Mouse (Mus musculus) heart, embryonic 16.5 days (tissue): ENCODE results near the gene Heca. TPM values are rescaled to one million over a fixed set of nuclear protein-coding genes. Genes with fewer than 3 reads are reported as not detected.

ENCODE experiments used
- ATAC-seq: fragments of 200-750 bp; cut with Nextera tagmentation; replicated peaks from 2 replicates; pipeline ENCODE4 v1.8.0; 2017; ENCODE audit warnings: moderate number of reproducible peaks; ENCODE audit not compliant: insufficient read depth, low FRiP score; ENCODE audit errors: extremely low read depth
- H3K27ac ChIP-seq: fragments of 300-500 bp; sonication (generic); 2 replicates; pipeline ENCODE4 v1.5.1; 2014; ENCODE audit warnings: mild to moderate bottlenecking, low read length, control low read depth, moderate library complexity
- H3K27me3 ChIP-seq: fragments of 300-500 bp; sonication (generic); 2 replicates; pipeline ENCODE4 v1.6.1; 2014; ENCODE audit warnings: low read length, mixed read lengths; ENCODE audit not compliant: control insufficient read depth, insufficient read depth
- H3K36me3 ChIP-seq: fragments of 300-500 bp; sonication (generic); 2 replicates; pipeline ENCODE4 v1.6.1; 2014; ENCODE audit not compliant: control insufficient read depth, insufficient read depth
- H3K4me1 ChIP-seq: fragments of 300-500 bp; sonication (generic); 2 replicates; pipeline ENCODE4 v1.6.1; 2014; ENCODE audit warnings: low read length, mixed read lengths; ENCODE audit not compliant: control insufficient read depth, insufficient read depth
- H3K4me2 ChIP-seq: fragments of 300-500 bp; sonication (generic); 2 replicates; pipeline ENCODE4 v1.6.1; 2014; ENCODE audit warnings: low read depth, mild to moderate bottlenecking, control low read depth, low read length
- H3K4me3 ChIP-seq: fragments of 300-500 bp; sonication (generic); 2 replicates; pipeline ENCODE4 v1.5.1; 2014; ENCODE audit warnings: mild to moderate bottlenecking, control low read depth, low read length
- H3K9ac ChIP-seq: fragments of 300-500 bp; sonication (generic); 2 replicates; pipeline ENCODE4 v1.6.1; 2014; ENCODE audit warnings: low read length, control low read depth
- H3K9me3 ChIP-seq: fragments of 300-500 bp; sonication (generic); replicated peaks from 2 replicates; pipeline ENCODE4 v1.6.1; 2016; ENCODE audit warnings: low read length; ENCODE audit not compliant: control insufficient read depth
- WGBS: fragments of 180-500 bp; shearing (Covaris S2); extraction: QIAGEN DNeasy Blood & Tissue Kit; methylation state at CpG from one replicate; pipeline ENCODE4 v1.1.7; 2014; 5-methylcytosine and 5-hydroxymethylcytosine counted together
- polyA plus RNA-seq: library from polyadenylated mRNA; unstranded; fragments of >200 nt; fragmentation: Nextera tagmentation; extraction: Ambion mirVana; gene quantifications from 2 replicates; pipeline ENCODE4 v1.2.1, GENCODE M21; 2015

Heca gene
- polyA plus RNA-seq, 1 experiment from 2014 or later, result 5.4 TPM

DNA sequence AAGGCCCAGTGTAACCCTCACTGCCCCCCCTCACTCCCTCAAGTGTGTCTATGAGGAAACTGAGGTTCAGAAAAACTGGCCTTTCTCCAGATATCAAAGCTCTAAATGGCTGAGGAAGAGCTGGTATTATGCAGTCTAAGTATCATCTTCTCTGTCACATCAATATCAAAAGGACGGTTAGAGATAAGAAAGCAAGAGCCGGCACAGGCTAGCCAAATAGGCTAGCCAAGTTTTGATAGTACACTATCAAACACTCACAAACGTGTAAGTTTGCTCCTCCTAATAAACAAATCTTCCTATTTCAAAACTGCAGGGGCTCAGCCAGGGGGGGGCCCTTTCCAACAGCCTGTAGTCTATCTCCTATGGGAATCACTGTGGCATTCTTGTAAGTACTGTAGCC, 1.8 kb downstream of the Heca start:
- Histone ChIP-seq H3K4me1 (peaks cover 11% of the 10 kb centered on the region), H3K4me3 (peak overlapping the region; percentile 50), H3K9ac (peak overlapping the region; percentile 65), H3K27ac (peak overlapping the region; percentile 13; the same call in 1 of the 2 replicates), H3K36me3 (no peaks in the 10 kb centered on the region), H3K9me3 (no peaks in the 10 kb centered on the region), H3K27me3 (no peaks in the 10 kb centered on the region), H3K4me2 (peak overlapping the region; percentile 72)
- no peak for ATAC-seq
- 15% methylated on average over 3 of the region's 3 CpGs for whole genome bisulfite sequencing

DNA sequence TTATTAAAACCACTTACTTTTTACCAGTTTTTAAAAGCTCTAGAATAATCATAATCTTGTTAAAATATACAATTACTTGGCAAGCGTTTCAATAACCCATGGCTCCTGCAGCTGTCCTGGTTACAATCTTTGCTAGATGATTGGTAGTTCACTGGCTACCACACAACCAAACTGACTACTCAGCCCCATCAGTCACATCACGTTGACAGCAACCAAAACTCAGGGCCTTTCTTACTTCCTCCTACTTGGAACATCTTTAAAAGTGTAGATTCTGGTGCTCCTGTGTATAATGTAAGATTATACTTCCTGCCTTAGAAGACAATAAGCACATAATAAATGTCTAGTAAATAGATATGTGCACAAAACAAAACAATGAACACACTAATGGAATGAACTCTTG, 14.2 kb downstream of the Heca start:
- no peak overlapping the region for H3K4me2 ChIP-seq
- ATAC-seq, result no peak
- 68% methylated on average over 2 of the region's 2 CpGs for WGBS

DNA sequence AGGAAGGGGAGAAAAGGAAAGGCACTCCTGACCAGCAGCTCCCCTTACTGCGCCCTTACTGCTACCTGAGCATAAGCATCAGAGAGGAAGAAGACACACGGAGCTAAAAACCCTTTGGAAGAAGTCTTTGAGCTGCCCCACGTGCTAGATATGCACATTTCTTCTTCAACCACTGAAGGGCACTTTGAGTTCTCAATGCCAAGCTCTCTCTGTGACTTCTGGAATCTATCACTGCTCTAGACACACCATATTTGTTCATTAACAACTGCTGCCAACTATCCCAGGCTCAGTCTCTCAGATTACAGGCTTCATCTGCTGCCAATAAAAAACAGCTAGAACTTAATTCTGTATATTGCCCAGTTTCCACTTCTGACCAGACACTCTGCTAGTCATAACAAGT, 15.7 kb downstream of the Heca start:
- no peak overlapping the region for H3K4me3 ChIP-seq
- peaks cover 35% of the 10 kb centered on the region for H3K4me1 ChIP-seq
- 34% methylated on average over 3 of the region's 3 CpGs for WGBS
- H3K9me3 ChIP-seq, result no peaks in the 10 kb centered on the region
- H3K4me2 ChIP-seq, result peak overlapping the region; percentile 46
- H3K27me3 ChIP-seq, result no peaks in the 10 kb centered on the region
- H3K27ac ChIP-seq, result peak overlapping the region; percentile 97
- ATAC-seq, result peak; percentile 80
- no peaks in the 10 kb centered on the region for H3K36me3 ChIP-seq
- H3K9ac ChIP-seq, result no peak overlapping the region

More for the DNA sequence above, 14.2 kb downstream of the Heca start:
- no peak overlapping the region for H3K9ac ChIP-seq
- no peaks in the 10 kb centered on the region for H3K36me3 ChIP-seq
- no peak overlapping the region for H3K27ac ChIP-seq
- H3K4me1 ChIP-seq, result peaks cover 30% of the 10 kb centered on the region
- H3K4me3 ChIP-seq, result no peak overlapping the region
- H3K27me3 ChIP-seq, result no peaks in the 10 kb centered on the region
- H3K9me3 ChIP-seq, result no peaks in the 10 kb centered on the region

DNA sequence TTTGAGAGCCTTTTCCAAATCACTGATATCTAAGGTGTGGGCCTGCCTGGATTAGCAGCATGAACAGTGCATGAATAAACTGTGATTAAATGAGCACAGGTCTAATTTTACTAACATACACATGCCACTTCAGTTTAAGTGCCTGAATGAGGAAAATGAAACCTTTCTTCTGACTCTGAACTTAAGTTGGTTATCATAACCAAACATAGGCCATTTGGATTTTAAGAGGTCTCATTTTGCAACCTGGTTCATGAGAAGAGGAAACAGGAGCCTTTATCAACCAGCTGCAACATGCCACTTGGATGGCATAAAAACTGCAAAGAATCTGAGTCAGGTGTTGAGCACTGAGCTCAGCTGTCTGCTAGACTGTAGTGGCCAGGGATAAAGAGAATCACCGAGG, 16.7 kb downstream of the Heca start:
- Histone ChIP-seq H3K4me3 (no peak overlapping the region), H3K27me3 (no peaks in the 10 kb centered on the region), H3K4me1 (peaks cover 35% of the 10 kb centered on the region), H3K27ac (peak overlapping the region; percentile 94), H3K4me2 (peak overlapping the region; percentile 24; the same call in 1 of the 2 replicates), H3K9ac (peak overlapping the region; percentile 25; the same call in 1 of the 2 replicates), H3K9me3 (no peaks in the 10 kb centered on the region), H3K36me3 (no peaks in the 10 kb centered on the region)
- ATAC-seq, result no peak
- WGBS, result 26% methylated on average over 1 of the region's 1 CpGs

DNA sequence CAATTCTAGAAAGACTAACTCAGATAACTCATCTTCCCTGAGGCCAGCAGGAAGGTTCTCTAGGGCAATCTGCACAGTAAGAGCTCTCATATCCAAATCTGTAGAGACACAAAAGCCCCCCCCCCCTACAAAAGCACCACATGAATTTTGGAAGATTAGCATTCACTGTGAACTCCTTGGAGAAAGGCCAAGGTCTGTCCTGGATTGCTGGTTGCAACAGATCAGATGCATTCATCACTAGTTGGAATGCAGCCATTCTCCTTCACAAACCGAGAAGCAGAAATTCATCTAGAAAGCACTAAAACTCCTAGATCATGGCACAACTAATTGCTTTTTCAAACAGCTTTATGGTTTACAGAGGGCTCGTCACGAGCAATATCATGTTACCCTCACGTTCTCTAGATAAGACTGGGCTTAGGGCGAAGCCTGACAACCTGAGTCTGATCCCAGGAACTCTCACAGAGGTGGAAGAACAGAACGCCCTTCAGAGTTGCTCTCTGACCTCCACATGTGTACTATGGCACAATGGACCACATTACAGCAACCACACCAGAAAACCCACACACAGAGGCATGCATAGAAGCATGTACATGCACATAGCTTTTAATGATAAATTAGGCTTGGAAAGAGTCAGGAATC, 17.3 kb downstream of the Heca start:
- Histone ChIP-seq H3K9me3 (no peaks in the 10 kb centered on the region), H3K4me2 (peak overlapping the region; percentile 24), H3K27ac (peak overlapping the region; percentile 94), H3K4me1 (peaks cover 35% of the 10 kb centered on the region), H3K4me3 (no peak overlapping the region), H3K27me3 (no peaks in the 10 kb centered on the region), H3K9ac (0 out of 2 replicates have a peak overlapping the region, but pooled peaks have one; percentile 8), H3K36me3 (no peaks in the 10 kb centered on the region)
- 21% methylated on average over 6 of the region's 6 CpGs for WGBS
- peak; percentile 70 for ATAC-seq

DNA sequence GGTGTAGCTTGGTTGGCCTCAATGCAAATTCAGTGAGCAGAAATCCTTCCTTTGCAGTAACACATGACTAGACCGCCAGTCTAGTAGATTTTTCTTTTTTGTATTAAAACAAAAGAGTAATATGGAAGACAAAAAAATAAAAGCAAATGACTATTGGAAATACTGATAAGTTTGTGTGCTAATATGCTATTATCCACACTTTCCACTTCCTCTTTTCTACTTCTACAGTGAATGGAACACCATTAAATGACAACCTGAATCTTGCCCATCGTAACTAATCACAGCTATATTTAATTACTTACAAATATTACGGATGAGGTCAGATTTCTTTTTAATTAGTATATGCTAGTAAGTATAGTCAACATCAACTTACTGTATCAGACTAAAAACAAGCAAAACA, 22.7 kb downstream of the Heca start:
- 91% methylated on average over 3 of the region's 3 CpGs for WGBS
- Histone ChIP-seq H3K27me3 (no peaks in the 10 kb centered on the region), H3K36me3 (no peaks in the 10 kb centered on the region), H3K4me1 (peaks cover 15% of the 10 kb centered on the region), H3K4me3 (no peak overlapping the region), H3K4me2 (no peak overlapping the region), H3K9ac (no peak overlapping the region), H3K27ac (no peak overlapping the region), H3K9me3 (no peaks in the 10 kb centered on the region)
- no peak for ATAC-seq

DNA sequence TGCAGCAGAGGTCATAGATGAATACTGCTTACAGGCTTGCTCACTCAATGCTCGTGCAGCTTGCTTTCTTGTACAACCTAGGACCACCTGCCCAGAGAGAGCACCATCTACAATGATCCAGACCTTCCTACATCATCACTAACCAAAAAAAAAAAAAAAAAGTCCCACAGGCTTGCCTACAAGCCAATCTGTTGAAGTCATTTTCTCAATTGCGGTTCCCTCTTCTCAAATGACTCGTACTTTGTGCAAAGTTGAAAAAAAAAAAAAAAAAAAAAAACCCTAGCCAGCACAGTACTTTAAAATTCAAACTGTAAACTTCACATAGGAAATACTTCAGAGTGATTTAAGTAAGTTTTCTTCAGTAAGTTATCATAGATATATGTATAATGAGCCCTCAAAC, 23.7 kb downstream of the Heca start:
- no peaks in the 10 kb centered on the region for H3K9me3 ChIP-seq
- H3K27me3 ChIP-seq, result no peaks in the 10 kb centered on the region
- no peak for ATAC-seq
- no peak overlapping the region for H3K9ac ChIP-seq
- H3K4me2 ChIP-seq, result no peak overlapping the region
- WGBS, result 61% methylated on average over 3 of the region's 3 CpGs
- peaks cover 13% of the 10 kb centered on the region for H3K4me1 ChIP-seq
- H3K27ac ChIP-seq, result no peak overlapping the region
- H3K4me3 ChIP-seq, result no peak overlapping the region
- H3K36me3 ChIP-seq, result no peaks in the 10 kb centered on the region

DNA sequence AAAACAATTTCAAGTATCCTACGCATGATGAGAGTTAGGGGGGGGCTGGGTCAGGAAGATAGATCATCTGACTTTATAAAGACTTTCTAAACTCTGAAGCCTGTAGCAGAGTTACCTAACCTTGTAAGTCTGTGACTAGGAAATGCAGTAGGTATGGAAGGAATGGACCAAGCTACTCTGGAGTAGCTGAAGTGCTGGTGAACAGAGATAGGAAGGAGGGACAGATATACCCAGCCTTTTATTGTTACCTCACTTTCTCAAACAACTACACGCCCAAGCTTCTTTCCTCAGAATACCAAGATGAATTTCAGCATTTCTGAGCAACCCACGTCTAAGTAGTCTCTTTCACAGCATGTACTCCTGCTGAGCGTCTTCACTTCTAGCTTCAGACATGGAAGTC, 26.5 kb downstream of the Heca start:
- Histone ChIP-seq H3K4me3 (no peak overlapping the region), H3K27me3 (no peaks in the 10 kb centered on the region), H3K9me3 (no peaks in the 10 kb centered on the region), H3K9ac (no peak overlapping the region), H3K4me2 (no peak overlapping the region), H3K36me3 (no peaks in the 10 kb centered on the region), H3K4me1 (peaks cover 13% of the 10 kb centered on the region), H3K27ac (no peak overlapping the region)
- ATAC-seq, result no peak
- WGBS, result 80% methylated on average over 4 of the region's 4 CpGs

DNA sequence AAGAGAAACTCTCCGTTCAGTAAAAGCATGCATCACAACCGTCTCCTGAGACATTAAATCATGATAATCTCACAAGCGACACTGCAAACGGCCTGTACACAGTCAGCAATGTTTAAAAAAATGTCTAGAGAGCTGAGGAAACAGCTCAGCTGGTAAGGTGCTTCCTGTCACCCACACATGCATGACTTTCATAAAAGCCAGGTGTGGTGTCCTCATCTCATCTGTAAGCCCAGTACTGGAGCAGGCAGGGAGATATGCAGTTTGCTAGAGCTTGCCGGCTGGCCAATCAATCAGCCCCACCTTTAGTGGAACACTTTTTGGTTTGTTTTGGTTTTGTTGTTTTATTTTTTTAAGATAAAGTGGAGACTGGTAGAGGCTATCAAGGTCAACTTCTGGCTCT, 27.9 kb downstream of the Heca start:
- 52% methylated on average over 5 of the region's 5 CpGs for WGBS
- ATAC-seq, result no peak
- Histone ChIP-seq H3K27me3 (no peaks in the 10 kb centered on the region), H3K27ac (no peak overlapping the region), H3K9ac (no peak overlapping the region), H3K36me3 (no peaks in the 10 kb centered on the region; the same call in none of the 2 replicates), H3K4me1 (peaks cover 13% of the 10 kb centered on the region), H3K4me3 (no peak overlapping the region), H3K9me3 (no peaks in the 10 kb centered on the region), H3K4me2 (no peak overlapping the region)
